In genomic region chr10:22919869-22920268, GRCm38 (mm10) we compare ENCODE assay signal across 30 mouse cellular contexts.
DNase-seq lines count a peak whose midpoint lies in the region; ATAC-seq and TF ChIP-seq lines count a peak whose summit lies in the region.
"Had no signal": no experiment of that assay in that cellular context is flagged by ENCODE, and none has a peak within 500 bp of the region (broad histone marks: within the 10 kb centered on the region; RNA-seq: fewer than 3 reads in every experiment).

No protein-coding gene starts in this region.

- no peak overlapping the region for H3K4me2 ChIP-seq in forebrain, postnatal 0 days (ENCODE audit: low read depth)
- no peak overlapping the region for H3K4me2 ChIP-seq in forebrain, embryonic 16.5 days (ENCODE audit: low read length)
- no peak overlapping the region for H3K4me2 ChIP-seq in kidney, embryonic 14.5 days (replicated peaks; ENCODE audit: low read depth, low read length)
- H3K4me2 ChIP-seq: embryonic facial prominence, embryonic 15.5 days; forebrain, embryonic 12.5 days; heart, embryonic 11.5 days; hindbrain, embryonic 15.5 days; midbrain, embryonic 13.5 days had no signal

- H3K9ac ChIP-seq in forebrain, postnatal 0 days = no peak overlapping the region
- H3K9ac ChIP-seq in forebrain, embryonic 16.5 days (replicated peaks; ENCODE audit: low read depth, low read length) = no peak overlapping the region
- no peak overlapping the region for H3K9ac ChIP-seq in kidney, embryonic 14.5 days (ENCODE audit: low read depth, low read length)
- H3K9ac ChIP-seq: embryonic facial prominence, embryonic 15.5 days; forebrain, embryonic 12.5 days; hindbrain, embryonic 15.5 days; liver, embryonic 14.5 days; midbrain, embryonic 13.5 days had no signal

- H3K27me3 ChIP-seq in forebrain, postnatal 0 days (ENCODE audit: insufficient read depth, low read length) = no peaks in the 10 kb centered on the region
- no peaks in the 10 kb centered on the region for H3K27me3 ChIP-seq in forebrain, embryonic 16.5 days (replicated peaks; ENCODE audit: control insufficient read depth, insufficient read depth, low read length)
- no peaks in the 10 kb centered on the region for H3K27me3 ChIP-seq in kidney, embryonic 14.5 days (ENCODE audit: control insufficient read depth, insufficient read depth, low read length)
- H3K27me3 ChIP-seq in kidney, adult 2 months (replicated peaks; ENCODE audit: control insufficient read depth, insufficient read depth, low read length) = 0 out of 2 replicates have a peak, but pooled peaks cover 1% of the 10 kb centered on the region
- H3K27me3 ChIP-seq: CH12.LX; embryonic facial prominence, embryonic 15.5 days; forebrain, embryonic 12.5 days; hindbrain, embryonic 15.5 days; midbrain, embryonic 13.5 days had no signal

- no peaks in the 10 kb centered on the region for H3K9me3 ChIP-seq in forebrain, postnatal 0 days (ENCODE audit: low read length)
- no peaks in the 10 kb centered on the region for H3K9me3 ChIP-seq in forebrain, embryonic 16.5 days (ENCODE audit: control insufficient read depth, low read length)
- H3K9me3 ChIP-seq in kidney, embryonic 14.5 days (ENCODE audit: control insufficient read depth, low read length) = no peaks in the 10 kb centered on the region
- H3K9me3 ChIP-seq: embryonic facial prominence, embryonic 10.5 days; embryonic facial prominence, embryonic 15.5 days; forebrain, embryonic 12.5 days; hindbrain, embryonic 10.5 days; hindbrain, embryonic 15.5 days; midbrain, embryonic 13.5 days had no signal

- H3K4me3 ChIP-seq in forebrain, postnatal 0 days (ENCODE audit: low read depth, low read length) = no peak overlapping the region
- H3K4me3 ChIP-seq in forebrain, embryonic 16.5 days (replicated peaks; ENCODE audit: low read length) = no peak overlapping the region
- H3K4me3 ChIP-seq in kidney, embryonic 14.5 days (ENCODE audit: low read length) = no peak overlapping the region
- H3K4me3 ChIP-seq in kidney, adult 2 months (ENCODE audit: insufficient read depth, low read depth, low read length) = no peak overlapping the region
- H3K4me3 ChIP-seq: embryonic facial prominence, embryonic 10.5 days; embryonic facial prominence, embryonic 15.5 days; forebrain, embryonic 12.5 days; hindbrain, embryonic 10.5 days; hindbrain, embryonic 15.5 days; midbrain, embryonic 13.5 days had no signal

- no peak overlapping the region for H3K27ac ChIP-seq in forebrain, postnatal 0 days (ENCODE audit: low read depth, low read length)
- no peak overlapping the region for H3K27ac ChIP-seq in forebrain, embryonic 16.5 days (ENCODE audit: low read length)
- H3K27ac ChIP-seq in kidney, embryonic 14.5 days (ENCODE audit: low read depth, low read length) = peak overlapping the region; percentile 43; the same call in 1 of the 2 replicates
- no peak overlapping the region for H3K27ac ChIP-seq in kidney, adult 2 months (ENCODE audit: insufficient read depth, low read depth, low read length)
- H3K27ac ChIP-seq: embryonic facial prominence, embryonic 10.5 days; embryonic facial prominence, embryonic 15.5 days; forebrain, embryonic 12.5 days; hindbrain, embryonic 10.5 days; hindbrain, embryonic 15.5 days; liver, embryonic 14.5 days; macrophage; midbrain, embryonic 13.5 days had no signal

- 56% methylated on average over 1 of the region's 1 CpGs for WGBS in forebrain, postnatal 0 days
- 79% methylated on average over 1 of the region's 1 CpGs for WGBS in forebrain, embryonic 16.5 days
- WGBS in kidney, embryonic 14.5 days = 48% methylated on average over 1 of the region's 1 CpGs
- whole genome bisulfite sequencing in kidney, adult 2 months = 87% methylated on average over 1 of the region's 1 CpGs

- no peak for TF ChIP-seq POLR2A in kidney, adult 2 months (IDR thresholded peaks at IDR 0.05; ENCODE audit: low read depth, low read length)

- DNase-seq in forebrain, postnatal 0 days = no peak
- no peak for DNase-seq in kidney, adult 2 months
- peak; percentile 6 for DNase-seq in layer of hippocampus, adult 9-11 months
- DNase-seq in layer of hippocampus, postnatal 10 days (ENCODE audit: low spot score in 2 of 2) = no peak
- DNase-seq in lung, postnatal 36 days = peak; percentile 19
- DNase-seq in lung, adult 18-20 months = no peak
- DNase-seq: adrenal gland, adult 2 months; adrenal gland, postnatal 36 days; cerebellum, adult 8-10 months; cerebellum, postnatal 25 days; gastrocnemius, postnatal 25 days; heart, adult 18-20 months; heart, postnatal 14 days; liver; thymus, adult 18-20 months; thymus, postnatal 25 days had no signal

- TF ChIP-seq CTCF in forebrain, postnatal 0 days (IDR thresholded peaks at IDR 0.05; ENCODE audit: low read depth) = no peak
- TF ChIP-seq CTCF in kidney, adult 2 months (conservative IDR thresholded peaks at IDR 0.05; ENCODE audit: insufficient read depth, insufficient read length, low read depth, low read length) = no peak

- H3K36me3 ChIP-seq in forebrain, postnatal 0 days (ENCODE audit: insufficient read depth) = no peaks in the 10 kb centered on the region
- no peaks in the 10 kb centered on the region for H3K36me3 ChIP-seq in forebrain, embryonic 16.5 days (ENCODE audit: control insufficient read depth, insufficient read depth)
- no peaks in the 10 kb centered on the region for H3K36me3 ChIP-seq in kidney, embryonic 14.5 days (ENCODE audit: control insufficient read depth, insufficient read depth, low read length)
- no peaks in the 10 kb centered on the region for H3K36me3 ChIP-seq in kidney, adult 2 months (ENCODE audit: control insufficient read depth, insufficient read depth, low read length)
- H3K36me3 ChIP-seq: embryonic facial prominence, embryonic 10.5 days; embryonic facial prominence, embryonic 15.5 days; forebrain, embryonic 12.5 days; hindbrain, embryonic 10.5 days; hindbrain, embryonic 15.5 days; midbrain, embryonic 13.5 days had no signal

- peak; percentile 34; the same call in 1 of the 2 replicates for ATAC-seq in forebrain, postnatal 0 days
- ATAC-seq in forebrain, embryonic 16.5 days = no peak
- no peak for ATAC-seq in kidney, embryonic 14.5 days (ENCODE audit: low FRiP score, low TSS enrichment)
- ATAC-seq: activated CD4-positive, CD25-positive, alpha-beta regulatory T cell, adult 4 months; inflammation-experienced regulatory T-cells, adult 6 months; midbrain, embryonic 13.5 days had no signal

- H3K4me1 ChIP-seq in forebrain, postnatal 0 days (ENCODE audit: insufficient read depth) = no peaks in the 10 kb centered on the region
- no peaks in the 10 kb centered on the region for H3K4me1 ChIP-seq in forebrain, embryonic 16.5 days (replicated peaks; ENCODE audit: control insufficient read depth, insufficient read depth, low read length)
- 0 out of 2 replicates have a peak, but pooled peaks cover 5% of the 10 kb centered on the region for H3K4me1 ChIP-seq in kidney, embryonic 14.5 days (ENCODE audit: control insufficient read depth, insufficient read depth, low read length)
- H3K4me1 ChIP-seq in kidney, adult 2 months (ENCODE audit: control insufficient read depth, insufficient read depth, low read length) = no peaks in the 10 kb centered on the region
- H3K4me1 ChIP-seq: embryonic facial prominence, embryonic 10.5 days; embryonic facial prominence, embryonic 15.5 days; forebrain, embryonic 12.5 days; hindbrain, embryonic 10.5 days; hindbrain, embryonic 15.5 days; midbrain, embryonic 13.5 days had no signal

Comparison
In these comparisons a context has a peak if more than half of its experiments do, and no peak if none do; other contexts are left out.
1. DNase-seq: peak in layer of hippocampus, adult 9-11 months (single experiment) and lung, postnatal 36 days (single experiment); none in forebrain, postnatal 0 days (single experiment), kidney, adult 2 months (single experiment), layer of hippocampus, postnatal 10 days (0 of 2) and lung, adult 18-20 months (0 of 2).